Mouse (Mus musculus) liver, embryonic 15.5 days (tissue): ENCODE measurements at regions not wholly inside any gene's neighbourhood (a gene's known extent, or its start where the extent isn't known, plus 50 kb on each side); places are given as distances from the start of the nearest gene placed in this dataset.

Experiments
- ATAC-seq: fragments of 200-750 bp; cut with Nextera tagmentation; 2 replicates; pipeline ENCODE4 v1.8.0; 2017; ENCODE audit warnings: moderate number of reproducible peaks, mild to moderate bottlenecking, moderate library complexity; ENCODE audit not compliant: insufficient read depth
- H3K27ac ChIP-seq: fragments of 300-500 bp; sonication (generic); replicated peaks from 2 replicates; pipeline ENCODE4 v1.5.1; 2015; ENCODE audit warnings: mild to moderate bottlenecking, inconsistent platforms
- H3K27me3 ChIP-seq: fragments of 300-500 bp; sonication (generic); 2 replicates; pipeline ENCODE4 v1.6.1; 2015; ENCODE audit warnings: mild to moderate bottlenecking, inconsistent platforms
- H3K36me3 ChIP-seq: fragments of 300-500 bp; sonication (generic); replicated peaks from 2 replicates; pipeline ENCODE4 v1.6.1; 2015; ENCODE audit warnings: moderate library complexity, mild to moderate bottlenecking, inconsistent platforms
- H3K4me1 ChIP-seq: fragments of 300-500 bp; sonication (generic); replicated peaks from 2 replicates; pipeline ENCODE4 v1.6.1; 2015; ENCODE audit warnings: inconsistent platforms
- H3K4me2 ChIP-seq: fragments of 300-500 bp; sonication (generic); 2 replicates; pipeline ENCODE4 v1.6.1; 2015; ENCODE audit warnings: moderate library complexity, mild to moderate bottlenecking, inconsistent platforms
- H3K4me3 ChIP-seq: fragments of 300-500 bp; sonication (generic); replicated peaks from 2 replicates; pipeline ENCODE4 v1.5.1; 2015; ENCODE audit warnings: mild to moderate bottlenecking, inconsistent platforms
- H3K9ac ChIP-seq: fragments of 300-500 bp; sonication (generic); 2 replicates; pipeline ENCODE4 v1.6.1; 2015; ENCODE audit warnings: moderate library complexity, mild to moderate bottlenecking, inconsistent platforms
- H3K9me3 ChIP-seq: fragments of 300-500 bp; sonication (generic); replicated peaks from 2 replicates; pipeline ENCODE4 v1.6.1; 2016; ENCODE audit warnings: inconsistent platforms
- WGBS: fragments of 180-500 bp; shearing (Covaris S2); methylation state at CpG from one replicate; pipeline ENCODE4 v1.1.7; 2015; ENCODE audit warnings: mixed read lengths; ENCODE audit not compliant: insufficient replicate concordance; 5-methylcytosine and 5-hydroxymethylcytosine counted together

GRCm38 (mm10) chr10:46057362-46058198, 480.0 kb downstream of the Hace1 start:
- Histone ChIP-seq H3K4me1 (no peaks in the 10 kb centered on the region), H3K4me3 (no peak overlapping the region), H3K9ac (no peak overlapping the region), H3K27ac (no peak overlapping the region), H3K27me3 (no peaks in the 10 kb centered on the region), H3K36me3 (no peaks in the 10 kb centered on the region), H3K4me2 (no peak overlapping the region), H3K9me3 (no peaks in the 10 kb centered on the region)
- WGBS = 30% methylated on average over 14 of the region's 14 CpGs
- ATAC-seq = no peak

- no peak overlapping the region for H3K27ac ChIP-seq
- ATAC-seq = no peak
- WGBS = 58% methylated on average over 5 of the region's 5 CpGs
- H3K4me1 ChIP-seq = no peaks in the 10 kb centered on the region
- no peaks in the 10 kb centered on the region for H3K36me3 ChIP-seq
- H3K4me2 ChIP-seq = no peak overlapping the region
- H3K9me3 ChIP-seq = no peaks in the 10 kb centered on the region
- H3K27me3 ChIP-seq = no peaks in the 10 kb centered on the region
- H3K4me3 ChIP-seq = no peak overlapping the region
- H3K9ac ChIP-seq = no peak overlapping the region
Measured at GRCm38 (mm10) chr10:46058199-46058472, 480.5 kb downstream of the Hace1 start.

GRCm38 (mm10) chr10:46059285-46059684, 481.7 kb downstream of the Hace1 start:
- WGBS = 46% methylated on average over 3 of the region's 3 CpGs
- H3K9me3 ChIP-seq = no peaks in the 10 kb centered on the region

DNA sequence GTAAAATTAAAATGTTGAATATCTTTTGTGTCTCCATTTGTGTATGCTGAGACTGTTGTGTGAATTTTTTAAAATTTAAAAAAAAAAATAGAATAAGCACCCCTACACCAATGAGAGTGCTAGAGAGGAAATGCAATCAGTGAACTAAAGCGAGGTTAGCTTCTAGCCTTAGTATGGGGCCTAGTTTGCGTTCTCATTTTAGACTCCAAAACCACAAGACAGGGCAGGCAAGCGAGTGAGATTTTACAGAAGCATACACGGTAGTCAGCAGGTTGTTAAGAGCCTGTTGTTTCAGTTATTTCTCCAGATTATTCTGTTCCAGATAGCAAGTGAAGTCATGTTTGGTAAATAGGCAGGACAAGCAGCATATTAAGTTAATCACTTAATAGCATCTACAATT, 486.2 kb downstream of the Hace1 start:
- no peaks in the 10 kb centered on the region for H3K36me3 ChIP-seq
- H3K27ac ChIP-seq = no peak overlapping the region
- no peak overlapping the region for H3K9ac ChIP-seq
- H3K4me3 ChIP-seq = no peak overlapping the region
- H3K4me2 ChIP-seq = no peak overlapping the region
- no peak for ATAC-seq
- WGBS = 48% methylated on average over 4 of the region's 4 CpGs
- H3K4me1 ChIP-seq = no peaks in the 10 kb centered on the region
- no peaks in the 10 kb centered on the region for H3K27me3 ChIP-seq
- H3K9me3 ChIP-seq = no peaks in the 10 kb centered on the region

More at GRCm38 (mm10) chr10:46059285-46059684, 481.7 kb downstream of the Hace1 start:
- Histone ChIP-seq H3K9ac (no peak overlapping the region), H3K4me3 (no peak overlapping the region), H3K4me1 (no peaks in the 10 kb centered on the region), H3K27ac (no peak overlapping the region), H3K4me2 (no peak overlapping the region), H3K36me3 (no peaks in the 10 kb centered on the region), H3K27me3 (no peaks in the 10 kb centered on the region)
- no peak for ATAC-seq

GRCm38 (mm10) chr10:46070766-46071165, 493.1 kb downstream of the Hace1 start:
- H3K4me1 ChIP-seq = no peaks in the 10 kb centered on the region
- no peaks in the 10 kb centered on the region for H3K27me3 ChIP-seq
- H3K9me3 ChIP-seq = no peaks in the 10 kb centered on the region
- H3K27ac ChIP-seq = no peak overlapping the region
- H3K9ac ChIP-seq = no peak overlapping the region
- no peak overlapping the region for H3K4me3 ChIP-seq
- H3K36me3 ChIP-seq = no peaks in the 10 kb centered on the region
- no peak overlapping the region for H3K4me2 ChIP-seq
- no peak for ATAC-seq
- 66% methylated on average over 3 of the region's 3 CpGs for WGBS

GRCm38 (mm10) chr10:46071220-46071619, 493.6 kb downstream of the Hace1 start:
- 49% methylated on average over 8 of the region's 8 CpGs for WGBS
- ATAC-seq = no peak
- Histone ChIP-seq H3K4me3 (no peak overlapping the region), H3K4me1 (no peaks in the 10 kb centered on the region), H3K4me2 (no peak overlapping the region), H3K9ac (no peak overlapping the region), H3K36me3 (no peaks in the 10 kb centered on the region), H3K27me3 (no peaks in the 10 kb centered on the region), H3K27ac (no peak overlapping the region), H3K9me3 (no peaks in the 10 kb centered on the region)

DNA sequence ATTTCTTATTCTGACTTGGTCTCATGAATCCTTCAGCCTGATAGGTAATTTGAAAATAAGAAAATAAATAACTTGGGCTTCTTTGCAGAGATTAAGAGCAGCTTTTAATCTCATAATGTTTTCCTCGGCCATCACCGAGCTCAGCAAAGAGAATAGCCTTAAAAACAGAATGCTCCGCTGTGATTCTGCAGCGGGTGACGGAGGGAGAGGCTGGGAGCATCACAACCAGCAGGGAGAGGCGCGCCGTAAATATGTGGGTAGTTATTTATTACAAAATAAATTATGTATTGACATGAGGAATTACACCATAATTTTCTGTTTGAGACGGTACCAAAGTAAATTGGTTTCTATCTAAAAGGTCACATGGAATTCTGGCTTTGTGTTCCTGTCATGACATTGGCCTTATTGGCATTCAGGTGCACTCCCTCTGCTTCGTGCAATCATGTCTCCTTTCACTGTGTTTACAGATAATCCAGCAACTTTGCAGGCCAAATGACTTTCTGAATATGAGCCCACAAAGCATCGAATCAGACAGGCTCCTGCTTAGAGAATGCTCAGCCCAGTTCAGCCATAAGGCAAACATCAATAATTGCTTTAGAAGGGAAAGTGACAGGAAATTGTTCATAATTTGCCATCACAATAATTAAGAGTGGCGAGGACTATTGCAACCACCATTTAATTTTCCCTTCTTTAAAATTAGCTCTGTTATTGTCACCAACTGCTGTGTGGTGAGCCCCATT, 494.4 kb downstream of the Hace1 start:
- Histone ChIP-seq H3K4me2 (no peak overlapping the region), H3K36me3 (no peaks in the 10 kb centered on the region), H3K9ac (no peak overlapping the region), H3K4me1 (no peaks in the 10 kb centered on the region), H3K4me3 (no peak overlapping the region), H3K27ac (no peak overlapping the region), H3K9me3 (no peaks in the 10 kb centered on the region), H3K27me3 (no peaks in the 10 kb centered on the region)
- WGBS = 67% methylated on average over 12 of the region's 12 CpGs
- ATAC-seq = no peak

GRCm38 (mm10) chr10:46072550-46073470, 495.2 kb downstream of the Hace1 start:
- no peaks in the 10 kb centered on the region for H3K4me1 ChIP-seq
- no peak overlapping the region for H3K9ac ChIP-seq
- H3K4me2 ChIP-seq = no peak overlapping the region
- no peaks in the 10 kb centered on the region for H3K9me3 ChIP-seq
- WGBS = 64% methylated on average over 16 of the region's 16 CpGs
- no peaks in the 10 kb centered on the region for H3K27me3 ChIP-seq
- no peaks in the 10 kb centered on the region for H3K36me3 ChIP-seq
- no peak overlapping the region for H3K27ac ChIP-seq
- ATAC-seq = no peak
- H3K4me3 ChIP-seq = no peak overlapping the region

GRCm38 (mm10) chr10:46087766-46088165, 510.1 kb downstream of the Hace1 start:
- H3K4me3 ChIP-seq = no peak overlapping the region
- 50% methylated on average over 4 of the region's 4 CpGs for WGBS
- H3K4me2 ChIP-seq = no peak overlapping the region
- H3K9ac ChIP-seq = no peak overlapping the region
- no peaks in the 10 kb centered on the region for H3K4me1 ChIP-seq
- no peaks in the 10 kb centered on the region for H3K36me3 ChIP-seq
- no peaks in the 10 kb centered on the region for H3K27me3 ChIP-seq
- no peaks in the 10 kb centered on the region for H3K9me3 ChIP-seq
- no peak for ATAC-seq
- H3K27ac ChIP-seq = no peak overlapping the region

DNA sequence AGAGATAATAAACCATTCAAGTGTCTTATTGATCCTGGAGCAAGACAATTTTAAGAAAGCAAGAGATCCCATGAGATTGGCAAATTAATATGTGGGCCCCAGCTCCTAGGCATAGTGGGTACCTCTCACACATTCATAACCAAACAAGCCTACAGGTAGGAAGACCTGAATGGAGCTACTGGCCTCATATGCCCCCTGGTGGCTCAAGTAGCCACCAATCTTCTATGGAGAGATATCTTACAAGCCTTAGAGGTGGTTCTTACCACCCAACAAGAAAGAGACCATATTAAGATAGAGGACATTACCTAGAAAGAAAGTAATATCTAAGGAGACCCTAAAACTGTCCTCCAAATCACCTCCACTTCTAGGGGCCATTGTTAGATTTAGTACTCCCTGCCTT, 523.2 kb downstream of the Hace1 start:
- H3K4me2 ChIP-seq = no peak overlapping the region
- no peak for ATAC-seq

GRCm38 (mm10) chr10:46108810-46109209, 531.2 kb downstream of the Hace1 start:
- H3K27me3 ChIP-seq = no peaks in the 10 kb centered on the region
- no peaks in the 10 kb centered on the region for H3K36me3 ChIP-seq
- no peak overlapping the region for H3K27ac ChIP-seq
- no peaks in the 10 kb centered on the region for H3K4me1 ChIP-seq
- H3K4me2 ChIP-seq = no peak overlapping the region
- no peaks in the 10 kb centered on the region for H3K9me3 ChIP-seq
- no peak for ATAC-seq
- 43% methylated on average over 4 of the region's 4 CpGs for WGBS
- no peak overlapping the region for H3K4me3 ChIP-seq
- no peak overlapping the region for H3K9ac ChIP-seq

More for the DNA sequence above, 523.2 kb downstream of the Hace1 start:
- H3K4me3 ChIP-seq = no peak overlapping the region
- no peaks in the 10 kb centered on the region for H3K36me3 ChIP-seq
- H3K9ac ChIP-seq = no peak overlapping the region
- no peaks in the 10 kb centered on the region for H3K27me3 ChIP-seq
- H3K9me3 ChIP-seq = no peaks in the 10 kb centered on the region
- no peak overlapping the region for H3K27ac ChIP-seq
- no peaks in the 10 kb centered on the region for H3K4me1 ChIP-seq
